ENCODE assay signal across 27 mouse cellular contexts in the genomic region with DNA sequence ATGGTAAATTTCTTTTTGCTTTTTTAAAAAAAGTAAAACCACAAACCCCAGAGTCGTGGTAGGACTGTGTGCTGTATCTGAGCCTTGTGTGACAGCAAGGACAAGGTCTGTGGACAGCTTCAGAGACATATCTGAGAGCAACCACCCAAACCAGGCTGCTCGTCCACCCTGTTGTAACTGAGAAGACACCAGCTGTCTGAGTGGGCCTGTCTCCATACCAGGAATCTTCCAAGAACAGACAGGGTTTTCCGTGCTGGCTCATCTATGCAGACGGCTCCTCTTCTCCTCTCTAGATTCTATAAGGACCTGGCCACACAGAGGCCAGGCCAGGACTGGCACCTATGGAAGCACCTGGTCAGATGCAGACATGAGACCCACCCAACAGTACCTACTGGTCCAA. TPM values are rescaled to one million over a fixed set of nuclear protein-coding genes. Genes with fewer than 3 reads are reported as not detected.
"Had no signal": no experiment of that assay in that cellular context is flagged by ENCODE, and none has a peak within 500 bp of the region (broad histone marks: within the 10 kb centered on the region; RNA-seq: fewer than 3 reads in every experiment).

No protein-coding gene starts in this region.

- ATAC-seq: hindbrain, postnatal 0 days; intestine, embryonic 16.5 days; liver, embryonic 12.5 days had no signal

- H3K4me3 ChIP-seq: heart, adult 2 months; heart, embryonic 13.5 days; heart, embryonic 15.5 days; hindbrain, embryonic 13.5 days; hindbrain, embryonic 15.5 days; kidney, embryonic 15.5 days; layer of hippocampus, adult 2 months; left cerebral cortex, adult 2 months; limb, embryonic 13.5 days; limb, embryonic 15.5 days; liver, embryonic 12.5 days had no signal

- H3K4me2 ChIP-seq: heart, embryonic 11.5 days; heart, embryonic 13.5 days; heart, embryonic 15.5 days; hindbrain, embryonic 13.5 days; hindbrain, embryonic 15.5 days; kidney, embryonic 15.5 days; limb, embryonic 13.5 days; limb, embryonic 15.5 days; liver, embryonic 12.5 days had no signal

- H3K27ac ChIP-seq: heart, adult 2 months; heart, embryonic 13.5 days; heart, embryonic 15.5 days; hindbrain, embryonic 13.5 days; hindbrain, embryonic 15.5 days; hindbrain, postnatal 0 days; kidney, embryonic 15.5 days; kidney, postnatal 0 days; layer of hippocampus, adult 2 months; left cerebral cortex, adult 2 months; limb, embryonic 13.5 days; limb, embryonic 15.5 days; liver, embryonic 12.5 days; liver, embryonic 14.5 days had no signal

- H3K36me3 ChIP-seq: heart, embryonic 13.5 days; heart, embryonic 15.5 days; hindbrain, embryonic 13.5 days; hindbrain, embryonic 15.5 days; kidney, embryonic 15.5 days; limb, embryonic 13.5 days; limb, embryonic 15.5 days; liver, embryonic 12.5 days had no signal

- H3K9ac ChIP-seq: heart, embryonic 13.5 days; heart, embryonic 15.5 days; hindbrain, embryonic 13.5 days; hindbrain, embryonic 15.5 days; kidney, embryonic 15.5 days; limb, embryonic 13.5 days; limb, embryonic 15.5 days; liver, embryonic 12.5 days; liver, embryonic 14.5 days had no signal

- DNase-seq: gastrocnemius, postnatal 14 days; gastrocnemius, postnatal 36 days; heart, adult 11 months; heart, adult 2 months; heart, postnatal 14 days; heart, postnatal 36 days; kidney, adult 11 months; kidney, adult 2 months; kidney, adult 9 months; kidney, postnatal 14 days; kidney, postnatal 36 days had no signal

- H3K27me3 ChIP-seq: hindbrain, embryonic 13.5 days; hindbrain, embryonic 15.5 days; kidney, embryonic 15.5 days; limb, embryonic 13.5 days; limb, embryonic 15.5 days had no signal

- H3K9me3 ChIP-seq: heart, embryonic 13.5 days; heart, embryonic 15.5 days; hindbrain, embryonic 13.5 days; hindbrain, embryonic 15.5 days; kidney, embryonic 15.5 days; limb, embryonic 13.5 days; limb, embryonic 15.5 days; liver, embryonic 12.5 days had no signal

- H3K4me1 ChIP-seq: heart, embryonic 13.5 days; heart, embryonic 15.5 days; liver, embryonic 12.5 days had no signal

RNA-seq across cellular contexts. Expression of gene Grm4, which starts 27.8 kb away (rescaled TPM):
- polyA plus RNA-seq: liver, adult 2 months had no signal
